Mouse (Mus musculus): ENCODE data around the gene Prkd3.

The Prkd3 gene

DNA sequence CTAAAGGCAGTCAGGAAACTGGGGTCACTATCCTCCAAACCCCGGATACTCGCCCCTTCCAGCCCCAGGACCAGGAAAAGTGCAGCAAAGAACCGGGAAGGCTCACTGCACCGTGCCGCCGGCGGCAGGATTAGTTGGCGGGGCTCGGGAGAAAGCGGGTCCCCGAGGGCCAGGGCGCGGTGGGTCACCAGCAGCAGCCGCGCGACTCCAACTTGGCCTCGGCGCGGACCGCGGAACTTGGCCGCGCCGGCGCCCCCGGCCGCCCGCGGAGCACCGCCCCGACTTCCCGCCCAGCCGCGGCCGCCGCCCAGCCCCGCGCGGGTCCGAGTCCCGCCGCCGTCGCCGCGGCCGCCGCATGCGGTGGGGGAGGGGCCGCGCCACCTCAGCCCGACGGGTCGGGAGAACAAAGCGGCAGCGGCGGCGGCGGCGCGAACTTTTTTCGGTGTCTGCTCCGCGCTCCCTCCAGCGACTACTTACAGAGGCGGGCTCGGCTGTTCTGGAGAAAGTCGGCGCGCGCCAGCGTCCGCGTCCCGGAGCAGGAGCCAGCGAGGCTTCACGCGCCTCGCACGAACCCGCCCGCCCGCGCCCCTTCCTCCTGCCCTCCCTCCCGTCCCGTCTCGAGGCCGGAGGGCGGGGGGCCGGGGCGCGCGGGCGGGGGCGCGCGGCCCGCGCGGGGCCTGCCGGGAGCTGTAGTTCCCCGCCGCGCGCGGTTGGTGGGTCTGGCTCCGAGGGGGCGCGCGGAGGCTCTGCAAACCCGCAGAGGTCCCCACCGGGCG lies at the start of gene Prkd3:
TSS of gene Prkd3 (minus strand) at position 609 of the 776 bp plus-strand sequence.
- DNase-seq = peak; percentile 11 to 33

DNA sequence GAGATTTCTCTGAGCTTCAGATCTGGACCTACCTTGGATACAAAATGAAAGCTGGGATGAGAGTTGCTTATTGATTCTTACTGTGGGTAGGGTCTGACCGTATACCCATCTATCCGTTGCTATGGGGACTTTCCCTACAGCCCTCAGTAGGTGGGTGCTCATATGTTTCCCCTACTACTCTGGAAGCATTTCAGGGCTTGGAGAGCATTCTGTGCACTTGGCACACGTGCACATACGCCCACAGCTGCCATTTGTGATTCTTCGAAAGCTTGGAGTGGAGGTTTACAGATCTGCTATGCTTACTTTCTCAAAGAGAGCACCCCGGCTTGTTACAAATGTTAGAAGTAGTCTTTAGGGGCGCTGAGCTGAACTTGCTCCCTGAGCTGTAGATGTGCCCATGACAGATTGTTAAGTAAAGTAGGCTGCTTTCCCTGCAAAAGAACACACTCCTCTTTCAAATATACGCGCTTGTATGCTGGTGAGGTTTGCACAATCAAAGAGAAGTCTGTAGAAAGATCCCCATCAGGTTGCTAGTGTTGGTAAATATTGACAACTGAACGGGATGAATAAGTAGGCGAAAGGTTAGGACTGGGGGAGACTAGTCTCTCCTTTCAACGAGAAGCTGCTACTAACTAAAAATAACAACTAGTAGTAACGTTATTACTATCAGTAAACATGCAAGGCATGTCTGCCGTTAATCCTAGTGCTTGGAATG lies 49.3 kb upstream of the Prkd3 start:
- DNase-seq = no peak

DNA sequence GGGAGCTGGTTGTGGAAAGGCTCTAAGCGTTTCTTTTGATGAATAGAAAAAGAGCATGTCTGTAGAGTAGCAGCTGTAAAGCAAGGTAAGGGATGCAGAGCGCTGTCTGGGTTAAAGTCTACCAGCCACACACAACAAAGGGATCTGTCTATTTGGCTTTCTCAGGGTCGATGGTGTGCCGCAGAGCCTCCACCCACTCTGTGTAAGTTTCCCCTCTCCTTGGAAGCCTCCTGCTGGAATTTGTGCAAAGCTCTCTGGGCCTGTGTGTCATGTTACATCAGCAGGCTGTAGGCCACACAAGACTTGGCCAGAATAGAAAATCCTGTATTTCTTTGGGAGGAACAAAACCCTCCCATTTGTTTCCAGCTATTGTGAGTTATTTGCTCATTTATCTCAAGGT lies 48.4 kb upstream of the Prkd3 start:
- DNase-seq = no peak

DNA sequence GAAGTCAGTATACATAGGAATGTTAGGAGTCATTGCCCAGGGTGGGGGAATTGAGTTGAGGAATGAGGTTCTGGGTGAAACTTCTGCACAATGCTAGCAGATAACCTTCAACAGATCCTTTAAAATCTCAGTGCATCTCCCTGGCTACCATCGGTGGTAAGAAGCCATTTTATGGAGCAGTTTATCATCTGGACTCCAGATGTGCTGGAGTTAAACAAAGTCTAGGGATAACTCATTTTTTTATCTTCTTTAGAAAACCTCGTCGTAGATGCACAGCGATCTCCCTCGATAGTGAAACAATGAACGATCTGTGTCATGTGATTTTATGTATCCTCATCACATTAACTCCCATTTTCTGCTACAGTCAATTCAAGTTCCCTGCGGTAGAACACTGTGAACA lies 48.0 kb upstream of the Prkd3 start:
- DNase-seq = no peak

DNA sequence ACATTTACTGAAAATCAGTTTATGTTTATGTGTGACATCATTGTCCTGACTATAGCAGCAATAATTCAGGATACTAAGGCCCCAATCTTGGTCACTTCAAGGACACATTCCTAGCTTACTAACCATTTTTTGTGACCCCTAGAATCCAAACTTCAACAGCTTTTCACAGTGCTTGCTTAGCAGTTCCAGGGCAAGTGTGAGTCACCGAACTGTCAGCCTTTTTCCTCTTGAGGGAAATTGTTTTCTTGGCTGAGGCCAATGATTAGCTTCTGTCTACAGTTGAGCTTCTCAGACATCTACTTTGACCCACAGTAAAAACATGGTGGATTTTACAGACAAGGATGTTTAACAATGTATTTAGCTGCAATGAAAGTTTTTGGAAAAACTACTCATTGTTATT lies 43.6 kb upstream of the Prkd3 start:
- DNase-seq = no peak

DNA sequence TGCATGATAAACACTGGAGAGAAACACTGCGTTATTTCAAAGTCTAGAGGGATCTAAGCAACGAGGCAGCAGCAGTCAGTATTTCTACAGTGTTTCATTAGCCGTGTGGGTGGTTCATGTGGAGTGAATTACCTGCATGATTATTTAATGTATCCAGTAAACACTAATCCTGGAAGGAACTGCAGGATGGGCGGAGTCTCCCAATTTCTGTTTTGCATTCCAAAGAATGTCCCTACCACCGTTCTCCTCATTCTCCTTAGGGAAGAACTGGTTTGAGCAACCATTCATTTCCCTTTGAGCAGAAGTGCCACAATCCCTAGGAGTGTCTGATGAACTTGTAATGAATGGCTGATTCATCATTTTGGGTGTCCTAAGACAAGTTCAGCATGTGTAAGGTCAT lies 39.6 kb upstream of the Prkd3 start:
- DNase-seq = no peak

DNA sequence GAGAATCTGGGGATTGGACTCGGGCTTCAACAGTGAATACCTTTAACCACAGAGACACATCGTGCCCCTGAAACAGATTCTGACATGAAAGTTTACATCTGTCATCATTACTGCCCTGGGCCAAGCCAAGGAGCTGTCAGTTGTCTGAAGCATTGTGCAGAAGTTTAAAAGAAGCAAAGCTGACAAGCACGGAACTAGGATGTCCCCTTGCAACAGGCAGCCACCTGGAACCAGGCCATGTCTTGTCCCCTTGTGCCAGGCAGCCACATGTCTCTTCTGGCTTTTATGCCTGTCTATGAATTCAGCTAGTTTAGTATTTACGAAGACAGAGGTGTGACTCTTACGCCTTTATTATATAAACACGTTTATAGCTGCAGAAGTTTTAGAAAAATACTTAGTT lies 37.7 kb upstream of the Prkd3 start:
- no peak for DNase-seq

DNA sequence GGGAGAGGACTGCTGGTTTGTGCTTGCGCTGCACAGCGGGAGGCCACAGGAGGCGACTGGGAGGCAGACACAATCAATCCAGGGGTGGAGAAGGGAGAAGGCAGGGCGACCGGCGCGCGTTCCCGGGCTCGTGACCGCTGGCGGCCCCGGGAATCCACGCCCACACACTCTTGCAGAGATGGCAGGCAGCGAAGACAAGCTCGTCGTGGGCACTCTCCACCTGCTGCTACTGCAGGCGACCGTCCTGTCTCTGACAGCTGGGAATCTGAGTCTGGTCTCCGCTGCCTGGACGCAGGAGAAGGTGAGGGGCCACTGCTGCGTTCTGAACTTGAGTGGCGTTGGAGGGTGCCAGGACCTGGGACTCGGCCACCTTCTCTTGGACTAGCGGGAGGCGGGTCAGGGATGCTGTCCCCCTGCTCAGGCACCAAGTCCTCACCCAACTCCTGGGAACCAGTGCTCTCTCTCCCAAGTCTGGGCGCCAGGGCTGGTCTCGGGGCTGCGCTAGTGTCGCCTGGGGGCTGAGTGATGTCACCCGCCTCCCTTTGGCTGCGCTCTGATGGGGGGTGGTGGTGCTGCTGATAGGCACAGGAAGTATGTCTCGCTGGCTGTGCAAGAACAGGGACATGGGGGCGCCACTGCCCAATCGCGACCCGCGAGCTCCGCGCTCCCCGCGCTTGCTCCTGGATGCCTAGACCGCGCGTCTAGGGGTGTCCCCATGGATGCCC lies 31.6 kb upstream of the Prkd3 start:
- DNase-seq = peak; percentile 6 to 20

DNA sequence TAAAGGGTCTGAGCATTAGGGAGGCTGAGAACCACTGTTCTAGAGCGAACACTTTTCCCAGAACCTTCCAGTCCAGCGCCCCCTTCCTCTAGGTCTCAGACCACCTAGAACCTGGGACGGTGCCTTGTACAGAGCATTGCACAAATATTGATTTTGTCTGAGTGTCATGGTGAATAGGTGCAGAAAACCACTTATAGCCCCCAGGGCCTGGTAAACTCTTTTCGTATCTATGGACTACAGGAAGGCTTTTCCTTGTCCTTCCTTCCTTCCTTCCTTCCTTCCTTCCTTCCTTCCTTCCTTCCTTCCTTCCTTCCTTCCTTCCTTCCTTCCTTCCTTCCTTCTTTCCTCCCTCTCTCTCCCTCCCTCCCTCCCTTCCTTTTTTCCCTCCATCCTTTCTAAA lies 31.0 kb upstream of the Prkd3 start, which contains the start of gene Qpct:
TSS of gene Qpct (plus strand) at position 301 of the 400 bp plus-strand sequence.
- DNase-seq = no peak

DNA sequence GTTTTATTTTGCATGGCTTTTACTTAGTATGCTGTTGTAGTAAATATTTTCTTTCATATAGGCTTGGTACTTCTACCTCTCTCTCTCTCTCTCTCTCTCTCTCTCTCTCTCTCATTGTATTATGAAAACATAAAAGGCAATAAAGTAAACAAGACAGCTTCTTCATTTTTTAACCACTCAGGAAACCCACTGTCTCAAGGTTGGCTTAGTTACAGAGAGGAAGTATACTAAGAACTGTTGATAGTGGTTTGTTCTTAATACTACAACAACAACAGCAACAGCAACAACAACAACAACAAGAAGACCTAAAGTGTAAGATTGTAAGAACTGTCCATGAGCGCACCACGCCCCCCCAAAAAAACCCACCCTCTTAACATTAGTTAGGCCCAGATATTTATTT lies 23.1 kb upstream of the Prkd3 start:
- DNase-seq = no peak

DNA sequence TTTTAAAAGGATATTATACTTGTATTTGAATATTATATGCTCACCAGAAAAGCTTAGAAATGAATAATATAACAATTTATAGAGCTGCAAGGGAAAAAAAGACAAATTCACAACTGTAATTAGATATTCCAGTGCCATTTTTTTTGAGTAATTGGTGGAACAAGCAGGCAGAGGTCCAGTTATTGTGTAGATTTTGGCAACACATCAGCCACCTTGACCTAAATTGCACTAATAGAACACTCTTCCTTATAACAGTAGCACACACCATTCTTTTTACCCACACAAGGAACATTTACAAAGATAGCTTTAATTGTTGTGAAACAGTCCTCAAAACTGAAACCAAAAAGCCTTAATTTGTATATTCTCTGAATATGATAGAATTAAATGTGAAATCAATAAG lies 19.0 kb upstream of the Prkd3 start:
- no peak for DNase-seq

DNA sequence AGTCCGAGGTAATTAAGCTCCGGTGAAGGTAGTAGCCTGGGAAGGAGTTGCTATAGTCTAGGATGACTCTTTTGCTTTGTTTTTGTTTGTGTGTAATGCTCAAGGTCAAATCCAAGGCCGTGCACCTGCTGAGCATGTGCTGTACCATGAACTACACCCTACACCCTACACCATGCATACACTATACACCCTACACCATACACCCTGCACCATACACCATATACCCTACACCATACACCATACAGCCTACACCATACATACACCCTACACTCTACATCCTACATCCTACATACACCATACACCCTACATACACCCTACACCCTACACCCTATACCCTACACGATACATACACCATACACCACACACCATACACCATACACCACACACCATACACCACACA lies 12.2 kb upstream of the Prkd3 start:
- no peak for DNase-seq

DNA sequence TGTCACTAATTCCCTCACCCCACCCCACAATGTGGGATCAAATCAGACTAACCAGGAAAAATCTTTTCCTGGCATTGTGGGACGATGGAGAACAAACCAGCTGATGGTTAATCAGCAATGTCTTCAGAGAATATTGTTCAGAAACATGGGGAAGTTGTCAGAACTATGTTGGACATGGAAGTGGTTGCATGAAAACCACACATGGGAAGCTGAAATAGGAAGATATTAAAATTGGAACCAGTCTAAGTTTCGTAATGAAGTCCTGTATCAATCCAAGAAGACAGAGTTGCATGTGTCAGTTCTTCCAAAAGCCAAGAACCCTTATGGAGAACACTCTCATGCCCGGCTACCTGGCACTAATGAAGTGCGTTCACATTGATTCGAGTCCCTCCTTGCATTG lies 11.0 kb upstream of the Prkd3 start:
- no peak for DNase-seq

DNA sequence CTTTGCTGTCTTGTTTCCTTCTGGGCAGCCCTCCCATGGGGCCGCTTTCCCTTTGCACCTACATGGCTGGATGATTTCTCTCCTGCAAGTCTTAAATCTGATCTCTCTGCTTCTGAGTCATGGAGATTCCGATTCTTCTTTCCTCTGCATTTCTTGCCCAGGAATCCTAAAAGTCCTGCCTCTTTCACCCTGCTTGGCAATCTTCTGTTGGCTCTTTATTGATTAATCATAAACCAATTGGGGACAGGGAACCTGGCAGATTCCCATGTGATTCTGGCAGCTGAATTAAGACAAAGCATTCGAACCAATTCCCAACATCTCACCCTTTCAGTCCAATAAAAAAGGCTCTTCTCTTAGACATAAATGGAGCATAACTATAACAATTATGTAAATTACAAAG lies 8.6 kb upstream of the Prkd3 start:
- no peak for DNase-seq

DNA sequence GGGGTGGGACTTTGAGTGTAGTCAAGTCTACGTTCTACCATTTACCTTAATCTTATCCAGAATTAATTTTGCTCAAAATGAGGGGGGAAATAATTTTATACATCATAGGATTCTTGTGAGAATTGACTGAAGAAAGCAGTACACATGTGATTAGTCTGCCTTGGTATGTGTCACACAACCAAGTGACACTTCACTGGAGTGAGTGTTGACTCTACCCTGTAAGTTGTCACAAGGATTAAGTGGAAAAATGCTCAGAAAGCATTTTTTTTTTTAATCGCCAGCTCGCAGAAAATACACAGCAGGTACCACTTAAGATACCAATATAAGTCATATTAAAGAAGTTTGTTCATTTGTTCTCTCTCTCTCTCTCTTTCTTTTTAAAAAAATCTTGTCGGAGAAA lies 3.9 kb upstream of the Prkd3 start:
- DNase-seq = no peak

DNA sequence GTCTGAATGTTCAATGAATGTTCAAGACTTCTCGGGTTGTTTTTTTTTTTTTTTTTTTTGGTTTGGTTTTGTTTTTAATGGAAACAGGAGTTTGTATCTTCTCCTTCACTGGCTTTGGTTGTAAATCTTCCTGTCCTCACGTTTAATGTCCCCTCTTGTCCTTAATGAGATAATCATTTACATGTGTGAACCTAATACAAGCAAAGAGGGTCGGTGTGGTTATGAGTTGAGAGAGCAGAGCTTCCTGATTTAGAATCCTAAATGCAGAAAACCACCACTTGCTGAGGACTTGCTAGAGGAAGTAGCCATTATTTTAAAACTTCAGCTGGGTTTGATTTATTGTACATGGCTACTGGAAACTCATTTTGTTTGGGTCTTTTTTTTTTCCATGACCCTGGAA lies 2.1 kb upstream of the Prkd3 start:
- DNase-seq = no peak

DNA sequence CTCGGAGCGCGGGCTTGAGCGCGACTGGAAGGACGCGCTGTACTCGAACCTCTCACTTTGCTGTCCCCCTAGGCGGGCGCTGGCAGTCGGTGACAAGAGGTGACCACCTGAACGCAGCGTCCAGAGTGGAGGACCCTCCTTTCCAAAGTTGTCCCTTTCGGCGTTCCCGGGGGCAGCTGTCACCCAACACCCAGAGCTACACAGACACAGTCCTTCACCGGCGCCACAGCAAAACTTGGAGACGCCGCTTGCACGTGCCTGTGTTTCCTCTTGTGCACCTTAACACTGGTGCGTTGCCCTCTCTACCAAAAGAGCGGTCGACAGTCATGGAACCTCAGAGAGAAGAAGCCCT lies 344 bp upstream of the Prkd3 start:
- DNase-seq = no peak

DNA sequence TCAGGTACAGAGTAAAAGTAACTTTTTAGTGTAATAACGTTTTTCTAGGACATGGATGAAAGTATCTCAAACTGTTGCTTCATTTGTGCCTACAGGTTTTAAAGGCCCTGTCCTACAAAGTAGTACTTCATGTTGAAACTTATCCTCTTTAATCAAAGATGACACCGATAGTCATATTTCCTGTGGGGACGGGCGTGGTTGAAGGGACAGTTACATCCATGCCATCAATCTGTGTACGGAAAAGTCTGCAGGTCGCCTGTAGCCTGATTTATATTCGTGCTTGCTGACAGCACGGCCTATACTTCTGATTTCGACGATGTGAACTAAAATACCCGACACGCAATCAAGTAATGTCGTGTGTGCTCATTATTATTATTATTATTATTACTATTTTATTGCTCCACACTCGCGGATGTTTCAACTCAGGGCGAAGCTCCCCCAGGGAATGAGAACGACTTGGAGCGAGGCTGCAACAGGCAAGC lies 849 bp downstream of the Prkd3 start:
- no peak for DNase-seq

DNA sequence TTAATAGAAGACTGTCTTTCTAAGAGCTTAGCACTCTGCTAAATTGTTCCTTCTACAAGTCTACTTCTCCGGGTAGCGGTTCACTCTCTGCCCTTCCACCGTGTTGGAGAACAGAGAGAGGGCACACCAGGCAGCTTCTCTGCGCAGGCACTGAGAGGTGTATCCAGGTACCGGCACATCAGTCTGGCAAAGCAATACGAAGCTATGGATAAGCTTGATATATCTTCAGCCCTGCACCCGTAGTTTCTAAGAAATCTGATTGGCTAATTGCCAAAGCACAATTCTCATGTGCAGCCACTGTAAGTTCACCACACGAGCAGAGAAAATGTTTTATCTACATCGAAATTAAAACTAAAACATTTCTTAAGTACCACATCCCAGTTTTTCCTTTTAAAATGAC lies 2.2 kb downstream of the Prkd3 start:
- no peak for DNase-seq

DNA sequence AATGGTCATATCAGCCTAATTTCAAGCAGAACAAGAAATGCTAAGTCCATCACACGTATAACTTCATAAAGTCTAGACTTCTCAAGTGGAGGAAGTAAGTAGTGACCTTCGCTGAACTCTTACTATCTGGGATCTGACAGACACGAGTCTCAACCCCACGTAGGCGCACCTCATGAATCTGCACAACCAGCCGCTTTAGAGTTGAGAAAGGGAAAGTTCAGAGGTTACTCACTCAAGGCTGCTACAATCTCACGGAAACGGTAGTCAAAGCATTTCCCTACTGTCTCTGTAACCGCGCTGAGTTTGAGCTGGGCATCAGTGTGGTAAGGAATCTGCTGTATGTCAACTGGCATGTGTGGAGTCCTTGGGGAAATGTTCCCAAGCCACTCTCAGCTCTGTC lies 4.8 kb downstream of the Prkd3 start:
- no peak for DNase-seq

DNA sequence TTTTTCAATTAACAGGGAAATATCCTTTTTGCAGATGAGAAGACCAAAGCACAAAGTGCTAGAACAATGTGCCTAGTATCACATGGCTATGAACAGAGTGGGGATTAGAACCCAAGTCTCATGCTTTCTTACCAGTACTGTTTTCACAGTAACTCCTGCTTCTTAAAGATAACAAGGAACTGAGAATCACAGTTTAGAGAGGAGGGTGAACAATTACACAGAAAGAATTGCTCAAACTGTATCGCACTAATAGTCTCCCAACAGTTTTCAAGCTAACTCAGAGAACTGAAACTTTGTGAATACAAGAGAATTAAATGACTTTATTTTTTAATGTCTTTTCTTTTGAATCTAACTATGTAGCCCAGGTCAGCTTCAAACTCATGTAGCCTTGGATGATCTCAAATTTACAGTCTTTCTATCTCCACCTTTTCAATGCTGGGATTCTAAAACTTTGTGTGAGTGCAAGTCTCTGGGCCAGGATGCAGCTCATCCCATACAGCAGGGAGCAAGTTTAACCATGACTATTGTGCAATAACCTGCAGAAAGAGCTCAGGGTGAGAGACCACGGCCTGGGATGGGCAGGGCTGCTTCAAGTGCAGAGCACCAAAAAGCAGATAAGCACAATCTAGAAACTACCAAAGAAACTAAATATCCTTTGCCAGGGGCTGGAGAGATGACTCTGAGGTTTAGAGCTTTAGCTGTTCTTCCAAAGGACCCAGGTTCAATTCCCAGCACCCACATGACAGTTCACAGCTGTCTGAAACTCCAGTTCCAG lies 5.5 kb downstream of the Prkd3 start:
- DNase-seq = no peak

DNA sequence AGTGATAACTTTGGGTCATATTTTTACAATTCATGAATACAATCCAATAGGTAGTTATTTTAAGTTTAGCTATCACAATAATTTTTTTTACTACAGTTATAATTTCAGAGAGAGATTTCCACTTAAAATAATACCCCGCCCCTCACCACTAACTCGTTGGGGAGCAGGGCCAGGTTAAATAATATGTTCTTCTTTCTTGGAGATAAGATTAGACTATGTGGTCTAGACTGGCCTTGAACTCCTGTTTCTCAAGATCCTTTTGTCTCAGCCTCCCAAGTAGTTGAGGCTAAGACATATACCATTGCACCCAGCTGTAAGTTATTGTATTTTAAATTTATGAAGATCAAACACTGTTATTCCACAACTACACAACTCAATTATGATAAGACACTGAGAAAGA lies 7.0 kb downstream of the Prkd3 start:
- no peak for DNase-seq

DNA sequence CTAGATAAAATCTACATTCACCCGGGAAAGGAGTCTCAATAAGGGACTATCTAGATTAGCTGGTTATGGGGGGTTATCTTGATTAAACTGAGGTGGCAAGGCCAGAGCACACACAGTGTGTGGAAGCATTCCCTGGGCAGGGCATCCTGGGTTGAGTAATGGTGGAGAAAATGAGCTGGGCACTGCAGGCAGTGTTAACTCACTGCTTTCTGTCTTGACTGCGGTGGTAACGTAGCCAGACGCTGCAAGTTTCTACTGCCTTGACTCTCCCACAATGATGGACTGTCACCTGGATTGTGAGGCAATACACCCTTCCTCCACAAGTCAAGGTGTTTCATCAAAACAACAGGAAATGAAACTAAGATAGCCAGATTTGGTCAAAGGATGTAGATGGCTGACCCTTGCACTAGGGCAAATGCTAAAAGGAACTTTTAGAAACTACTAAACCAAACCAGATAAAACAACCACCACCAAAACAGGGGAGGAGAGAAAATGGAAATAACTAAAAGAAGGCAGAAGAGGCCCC lies 20.8 kb downstream of the Prkd3 start:
- no peak for DNase-seq
